Mouse (Mus musculus): ENCODE results near the gene Cnp. TPM values are rescaled to one million over a fixed set of nuclear protein-coding genes. Genes with fewer than 3 reads are reported as not detected.

Cnp gene
- polyA plus RNA-seq, 1 experiment from 2014 or later, result 13.8 TPM

DNA sequence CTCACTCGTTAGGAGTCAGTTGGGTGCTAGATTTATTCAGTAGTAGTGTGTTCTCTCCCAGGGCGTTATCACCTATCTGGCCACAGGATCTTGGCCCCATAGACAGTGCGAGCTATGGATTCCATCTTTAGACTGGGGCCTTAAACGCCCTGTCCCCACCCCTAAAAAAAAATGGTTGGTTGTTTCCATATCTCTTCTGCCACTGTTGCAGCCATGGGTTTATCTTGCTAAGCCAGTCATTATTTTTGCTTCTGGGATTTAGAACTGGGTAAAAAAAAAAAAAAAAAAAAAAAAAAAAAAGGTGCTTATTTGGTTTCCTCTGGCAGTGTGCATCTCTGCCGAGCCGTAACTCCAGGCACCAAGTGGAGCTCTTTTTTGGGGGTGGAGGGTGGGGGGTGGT lies 10.0 kb upstream of the Cnp start:
- no peaks in the 10 kb centered on the region for H3K36me3 ChIP-seq (ENCODE audit: control insufficient read depth, insufficient read depth)
- no peak overlapping the region for H3K27ac ChIP-seq (ENCODE audit: low read length)
- H3K4me1 ChIP-seq (ENCODE audit: control insufficient read depth, low read depth, low read length), result no peaks in the 10 kb centered on the region
- H3K9me3 ChIP-seq (replicated peaks; ENCODE audit: control insufficient read depth, low read length), result no peaks in the 10 kb centered on the region
- no peak for ATAC-seq (ENCODE audit: low read depth)
- H3K9ac ChIP-seq (ENCODE audit: low read depth, low read length), result no peak overlapping the region
- no peak overlapping the region for H3K4me2 ChIP-seq (ENCODE audit: low read depth, low read length)
- H3K27me3 ChIP-seq (ENCODE audit: control insufficient read depth, insufficient read depth, low read depth, low read length), result no peaks in the 10 kb centered on the region
- H3K4me3 ChIP-seq (ENCODE audit: low read depth, low read length), result no peak overlapping the region
- 37% methylated on average over 6 of the region's 6 CpGs for WGBS (ENCODE audit: insufficient replicate concordance)

DNA sequence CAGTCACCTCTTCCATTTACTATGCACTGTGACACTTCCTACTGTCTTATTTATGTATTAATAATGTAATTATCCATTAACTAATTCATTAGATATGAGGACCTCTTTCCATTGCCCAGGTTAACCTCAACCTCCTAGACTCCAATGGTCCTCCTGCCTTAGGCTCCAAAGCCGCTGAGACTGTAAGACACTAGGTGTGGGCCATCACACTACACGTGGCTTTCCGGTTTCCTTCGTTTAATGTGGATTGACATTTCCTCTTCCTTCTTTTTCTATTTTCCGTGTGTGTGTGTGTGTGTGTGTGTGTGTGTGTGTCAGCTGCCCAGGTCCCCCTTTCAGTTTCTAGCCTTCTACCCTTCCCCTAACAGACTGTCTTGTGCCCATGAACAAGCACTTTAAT lies 7.5 kb upstream of the Cnp start:
- no peak overlapping the region for H3K27ac ChIP-seq (ENCODE audit: low read length)
- no peaks in the 10 kb centered on the region for H3K27me3 ChIP-seq (ENCODE audit: control insufficient read depth, insufficient read depth, low read depth, low read length)
- no peak overlapping the region for H3K9ac ChIP-seq (ENCODE audit: low read depth, low read length)
- no peak overlapping the region for H3K4me2 ChIP-seq (ENCODE audit: low read depth, low read length)
- no peak overlapping the region for H3K4me3 ChIP-seq (ENCODE audit: low read depth, low read length)
- no peaks in the 10 kb centered on the region for H3K9me3 ChIP-seq (replicated peaks; ENCODE audit: control insufficient read depth, low read length)
- ATAC-seq (ENCODE audit: low read depth), result no peak
- H3K4me1 ChIP-seq (ENCODE audit: control insufficient read depth, low read depth, low read length), result peaks cover 6% of the 10 kb centered on the region
- WGBS (ENCODE audit: insufficient replicate concordance), result 33% methylated on average over 5 of the region's 5 CpGs
- H3K36me3 ChIP-seq (ENCODE audit: control insufficient read depth, insufficient read depth), result no peaks in the 10 kb centered on the region

DNA sequence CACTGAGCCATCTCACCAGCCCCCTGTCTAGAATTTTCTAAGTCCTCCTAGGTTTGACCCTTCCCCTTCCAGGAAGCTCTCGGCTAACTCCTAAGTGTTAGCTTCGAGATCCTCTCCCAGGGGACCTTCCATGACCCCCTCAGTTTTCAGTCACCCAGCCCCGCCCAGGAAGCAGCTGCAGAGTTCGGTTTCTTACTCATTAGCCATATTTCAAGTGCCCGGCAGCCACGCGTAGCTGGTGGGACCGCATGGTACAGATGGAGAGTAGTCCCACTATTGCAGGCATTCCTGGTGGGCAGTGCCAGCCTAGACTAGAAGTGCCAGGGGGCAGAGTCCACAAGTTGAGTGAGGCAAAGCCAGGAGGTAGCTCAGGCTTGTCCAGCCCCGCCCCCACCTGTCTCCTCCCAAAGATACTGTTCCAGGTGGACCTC lies 6.9 kb upstream of the Cnp start:
- H3K4me3 ChIP-seq (ENCODE audit: low read depth, low read length), result no peak overlapping the region
- peaks cover 6% of the 10 kb centered on the region for H3K4me1 ChIP-seq (ENCODE audit: control insufficient read depth, low read depth, low read length)
- H3K9ac ChIP-seq (ENCODE audit: low read depth, low read length), result no peak overlapping the region
- H3K27ac ChIP-seq (ENCODE audit: low read length), result no peak overlapping the region
- WGBS (ENCODE audit: insufficient replicate concordance), result 21% methylated on average over 9 of the region's 9 CpGs
- no peaks in the 10 kb centered on the region for H3K27me3 ChIP-seq (ENCODE audit: control insufficient read depth, insufficient read depth, low read depth, low read length)
- H3K9me3 ChIP-seq (replicated peaks; ENCODE audit: control insufficient read depth, low read length), result no peaks in the 10 kb centered on the region
- no peak overlapping the region for H3K4me2 ChIP-seq (ENCODE audit: low read depth, low read length)
- H3K36me3 ChIP-seq (ENCODE audit: control insufficient read depth, insufficient read depth), result no peaks in the 10 kb centered on the region
- no peak for ATAC-seq (ENCODE audit: low read depth)

DNA sequence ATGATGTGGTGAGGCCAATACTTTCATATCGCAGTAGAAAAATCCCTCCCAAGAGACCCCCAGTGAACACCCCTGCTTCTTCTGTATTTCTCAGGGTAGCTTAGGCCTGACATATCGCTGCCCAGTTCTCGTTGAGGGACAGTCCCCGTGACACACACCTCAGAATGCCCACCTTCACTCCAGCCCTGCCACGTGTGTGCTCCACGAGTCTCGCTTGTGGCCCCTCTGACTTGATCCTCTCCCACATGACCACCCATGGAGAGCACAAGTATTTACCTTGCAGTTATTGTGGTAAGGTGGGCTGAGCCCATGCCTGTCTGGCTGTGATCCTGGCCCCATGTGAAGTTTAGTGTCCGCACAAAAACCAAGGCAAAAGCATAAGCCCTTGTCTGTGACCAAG lies 6.0 kb upstream of the Cnp start:
- WGBS (ENCODE audit: insufficient replicate concordance), result 74% methylated on average over 8 of the region's 8 CpGs
- Histone ChIP-seq H3K27me3 (ENCODE audit: control insufficient read depth, insufficient read depth, low read depth, low read length) (no peaks in the 10 kb centered on the region), H3K9ac (ENCODE audit: low read depth, low read length) (no peak overlapping the region), H3K9me3 (replicated peaks; ENCODE audit: control insufficient read depth, low read length) (no peaks in the 10 kb centered on the region), H3K4me2 (ENCODE audit: low read depth, low read length) (no peak overlapping the region), H3K36me3 (ENCODE audit: control insufficient read depth, insufficient read depth) (no peaks in the 10 kb centered on the region), H3K27ac (ENCODE audit: low read length) (no peak overlapping the region), H3K4me3 (ENCODE audit: low read depth, low read length) (no peak overlapping the region), H3K4me1 (ENCODE audit: control insufficient read depth, low read depth, low read length) (peaks cover 6% of the 10 kb centered on the region)
- ATAC-seq (ENCODE audit: low read depth), result no peak

DNA sequence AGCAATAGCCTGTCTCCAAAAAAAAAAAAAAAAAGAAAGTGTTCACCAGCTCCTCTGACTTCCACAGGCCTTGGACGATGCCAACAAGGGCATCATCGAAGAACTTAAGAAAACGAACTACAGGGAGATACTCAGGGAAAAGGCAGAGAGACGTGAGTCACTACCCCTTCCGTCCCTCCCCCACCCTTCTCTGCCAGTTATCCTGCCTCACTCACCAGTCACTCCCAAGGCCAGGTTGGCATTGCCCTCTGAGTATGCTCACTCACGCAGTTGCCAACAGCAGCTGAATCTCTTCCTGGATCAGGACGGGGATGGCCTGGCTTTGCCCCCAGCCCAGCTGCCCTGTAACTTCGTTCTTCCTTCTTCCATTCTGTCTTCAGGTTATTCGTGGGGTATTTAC lies 4.9 kb upstream of the Cnp start:
- 47% methylated on average over 9 of the region's 9 CpGs for WGBS (ENCODE audit: insufficient replicate concordance)
- Histone ChIP-seq H3K4me2 (ENCODE audit: low read depth, low read length) (no peak overlapping the region), H3K36me3 (ENCODE audit: control insufficient read depth, insufficient read depth) (no peaks in the 10 kb centered on the region), H3K27me3 (ENCODE audit: control insufficient read depth, insufficient read depth, low read depth, low read length) (no peaks in the 10 kb centered on the region), H3K9ac (ENCODE audit: low read depth, low read length) (no peak overlapping the region), H3K27ac (ENCODE audit: low read length) (no peak overlapping the region), H3K4me3 (ENCODE audit: low read depth, low read length) (no peak overlapping the region), H3K9me3 (replicated peaks; ENCODE audit: control insufficient read depth, low read length) (no peaks in the 10 kb centered on the region), H3K4me1 (ENCODE audit: control insufficient read depth, low read depth, low read length) (peaks cover 12% of the 10 kb centered on the region)
- no peak for ATAC-seq (ENCODE audit: low read depth)

DNA sequence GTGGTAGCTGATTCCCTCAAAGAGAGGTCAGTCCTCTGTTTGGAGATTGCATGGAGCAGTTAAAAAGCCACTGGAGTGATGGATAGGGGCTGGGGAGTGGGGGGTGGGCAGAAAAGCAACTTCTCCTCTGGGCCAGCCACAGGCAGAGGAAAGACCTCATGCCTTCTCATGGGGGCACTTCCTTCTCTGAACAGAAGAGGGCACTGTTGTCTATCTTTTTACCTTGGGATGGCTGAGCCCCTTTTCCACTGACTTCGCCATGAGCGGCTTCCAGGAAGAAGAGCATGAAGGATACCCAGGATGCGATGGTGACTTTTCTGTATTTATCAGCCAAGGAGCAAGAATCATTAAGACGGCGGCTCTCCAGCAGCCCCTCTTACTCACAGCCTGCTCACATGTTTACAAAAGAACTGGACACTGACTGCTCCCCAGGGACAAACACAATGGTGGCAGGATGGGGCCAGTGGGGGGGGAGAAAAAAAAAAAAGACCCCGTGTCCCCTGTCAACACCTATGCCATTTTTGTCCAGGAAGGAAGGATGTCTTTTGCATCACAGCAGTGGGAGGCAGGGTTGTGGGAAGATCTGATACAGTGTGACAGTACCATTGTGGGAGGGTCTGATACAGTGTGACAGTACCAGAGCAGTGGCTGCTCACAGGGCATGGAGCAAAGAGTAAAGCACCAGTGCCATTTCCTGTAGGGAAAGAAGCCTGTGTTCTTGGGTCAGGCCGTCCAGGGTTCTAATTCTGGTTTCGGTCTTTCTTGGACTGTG lies 4.1 kb upstream of the Cnp start:
- Histone ChIP-seq H3K27me3 (ENCODE audit: control insufficient read depth, insufficient read depth, low read depth, low read length) (no peaks in the 10 kb centered on the region), H3K4me3 (ENCODE audit: low read depth, low read length) (peak overlapping the region; percentile 20), H3K9me3 (replicated peaks; ENCODE audit: control insufficient read depth, low read length) (no peaks in the 10 kb centered on the region), H3K36me3 (ENCODE audit: control insufficient read depth, insufficient read depth) (no peaks in the 10 kb centered on the region), H3K9ac (ENCODE audit: low read depth, low read length) (no peak overlapping the region), H3K27ac (ENCODE audit: low read length) (no peak overlapping the region), H3K4me2 (ENCODE audit: low read depth, low read length) (peak overlapping the region; percentile 48), H3K4me1 (ENCODE audit: control insufficient read depth, low read depth, low read length) (peaks cover 18% of the 10 kb centered on the region)
- ATAC-seq (ENCODE audit: low read depth), result no peak
- 7% methylated on average over 8 of the region's 8 CpGs for WGBS (ENCODE audit: insufficient replicate concordance)

DNA sequence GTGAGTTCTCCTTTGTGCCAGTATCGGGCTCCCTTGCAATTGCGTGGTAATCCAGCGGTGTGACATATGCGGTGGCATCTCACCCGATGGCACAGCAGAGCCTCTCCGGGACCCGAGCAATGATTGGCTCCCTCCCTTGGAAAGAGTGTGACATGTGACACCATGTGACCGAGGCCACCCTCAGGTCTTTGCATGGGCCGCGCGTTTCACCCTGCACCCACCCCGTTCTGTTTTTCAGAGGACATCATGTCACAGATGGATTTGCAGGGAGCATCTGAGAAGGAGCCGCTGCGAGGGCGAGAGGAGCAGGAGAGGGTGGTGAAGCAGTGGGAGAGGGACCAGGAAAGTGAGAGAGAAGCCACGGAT lies 3.5 kb upstream of the Cnp start:
- ATAC-seq (ENCODE audit: low read depth), result no peak
- Histone ChIP-seq H3K27ac (ENCODE audit: low read length) (no peak overlapping the region), H3K4me2 (ENCODE audit: low read depth, low read length) (peak overlapping the region; percentile 48), H3K36me3 (ENCODE audit: control insufficient read depth, insufficient read depth) (no peaks in the 10 kb centered on the region), H3K4me1 (ENCODE audit: control insufficient read depth, low read depth, low read length) (peaks cover 20% of the 10 kb centered on the region), H3K9ac (ENCODE audit: low read depth, low read length) (no peak overlapping the region), H3K9me3 (replicated peaks; ENCODE audit: control insufficient read depth, low read length) (no peaks in the 10 kb centered on the region), H3K27me3 (ENCODE audit: control insufficient read depth, insufficient read depth, low read depth, low read length) (no peaks in the 10 kb centered on the region), H3K4me3 (ENCODE audit: low read depth, low read length) (peak overlapping the region; percentile 20)
- WGBS (ENCODE audit: insufficient replicate concordance), result 13% methylated on average over 16 of the region's 16 CpGs

DNA sequence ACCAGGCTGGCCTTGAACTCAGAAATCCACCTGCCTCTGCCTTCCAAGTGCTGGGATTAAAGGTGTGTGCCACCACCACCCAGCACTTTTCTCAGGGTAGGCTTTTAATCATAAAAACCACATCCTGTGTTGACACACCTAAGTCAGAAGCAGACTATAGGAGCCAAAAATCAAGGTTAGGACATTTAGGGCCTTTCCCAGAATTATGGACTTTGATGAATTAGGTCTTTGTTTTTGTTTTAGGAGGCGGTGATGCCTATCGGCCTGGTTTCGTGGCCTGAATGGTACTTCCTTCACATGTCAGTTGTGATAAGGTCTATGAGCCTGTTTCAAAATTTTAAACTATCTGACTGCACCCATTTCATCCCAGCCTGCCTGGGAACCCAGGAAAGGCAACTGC lies 516 bp upstream of the Cnp start:
- H3K4me1 ChIP-seq (ENCODE audit: control insufficient read depth, low read depth, low read length), result peaks cover 20% of the 10 kb centered on the region
- ATAC-seq (ENCODE audit: low read depth), result no peak
- WGBS (ENCODE audit: insufficient replicate concordance), result 29% methylated on average over 3 of the region's 3 CpGs
- H3K9ac ChIP-seq (ENCODE audit: low read depth, low read length), result peak overlapping the region; percentile 67
- no peaks in the 10 kb centered on the region for H3K9me3 ChIP-seq (replicated peaks; ENCODE audit: control insufficient read depth, low read length)
- no peak overlapping the region for H3K27ac ChIP-seq (ENCODE audit: low read length)
- peak overlapping the region; percentile 66 for H3K4me3 ChIP-seq (ENCODE audit: low read depth, low read length)
- no peaks in the 10 kb centered on the region for H3K27me3 ChIP-seq (ENCODE audit: control insufficient read depth, insufficient read depth, low read depth, low read length)
- peak overlapping the region; percentile 81 for H3K4me2 ChIP-seq (ENCODE audit: low read depth, low read length)
- no peaks in the 10 kb centered on the region for H3K36me3 ChIP-seq (ENCODE audit: control insufficient read depth, insufficient read depth)

DNA sequence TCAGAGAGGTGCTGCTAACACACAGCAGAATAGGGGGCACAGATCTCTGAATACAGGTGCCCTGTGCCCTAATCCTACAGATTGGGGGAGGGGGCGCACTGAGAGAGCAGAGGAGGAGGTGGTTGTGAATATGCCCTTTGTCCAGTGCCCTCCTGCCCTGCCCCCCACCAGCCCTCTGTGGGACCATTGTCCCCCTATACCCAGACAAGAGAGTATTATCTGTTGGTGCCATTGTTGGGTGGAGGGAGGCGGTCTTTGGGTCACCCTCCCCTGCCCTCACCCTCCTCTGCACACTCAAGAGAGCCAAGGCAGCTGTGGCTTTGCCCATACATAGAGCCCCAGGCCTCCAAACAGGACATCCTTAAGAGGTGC lies 766 bp downstream of the Cnp start:
- H3K4me2 ChIP-seq (ENCODE audit: low read depth, low read length), result peak overlapping the region; percentile 81
- no peaks in the 10 kb centered on the region for H3K9me3 ChIP-seq (replicated peaks; ENCODE audit: control insufficient read depth, low read length)
- peak overlapping the region; percentile 67 for H3K9ac ChIP-seq (ENCODE audit: low read depth, low read length)
- H3K36me3 ChIP-seq (ENCODE audit: control insufficient read depth, insufficient read depth), result no peaks in the 10 kb centered on the region
- H3K27ac ChIP-seq (ENCODE audit: low read length), result peak overlapping the region; percentile 66
- H3K4me3 ChIP-seq (ENCODE audit: low read depth, low read length), result peak overlapping the region; percentile 66
- peak; percentile 28 for ATAC-seq (ENCODE audit: low read depth)
- H3K27me3 ChIP-seq (ENCODE audit: control insufficient read depth, insufficient read depth, low read depth, low read length), result no peaks in the 10 kb centered on the region
- WGBS (ENCODE audit: insufficient replicate concordance), result 4% methylated on average over 2 of the region's 2 CpGs
- peaks cover 20% of the 10 kb centered on the region for H3K4me1 ChIP-seq (ENCODE audit: control insufficient read depth, low read depth, low read length)
